Mouse (Mus musculus): ENCODE results near the gene Ccdc33. TPM values are rescaled to one million over a fixed set of nuclear protein-coding genes. Genes with fewer than 3 reads are reported as not detected.
A peak's percentile ranks its signal among the peaks of the same experiment; 100 is the strongest.

Ccdc33 gene
- total RNA-seq, 2 experiments from 2014 or later: 0.86 to 1.3 TPM

GRCm38 (mm10) chr9:58053102-58053501 is 65.5 kb downstream of the Ccdc33 start:
- peak; percentile 87 for TF ChIP-seq CTCF (IDR thresholded peaks at IDR 0.05)
- intact Hi-C loops (cut with DNase I): loop anchor here (1.0 kb wide), 1 partner anchor 151 kb away; the partner anchor contains the start of genes Islr and Islr2
- Histone ChIP-seq H3K27ac (peak overlapping the region; percentile 60; the same call in 1 of the 2 replicates), H3K4me3 (no peak overlapping the region)
- DNase-seq (ENCODE audit: extremely low spot score in 1 of 2, low spot score in 2 of 2): peak; percentile 70

- intact Hi-C loops (cut with DNase I): no loop called here
- no peak for DNase-seq (ENCODE audit: extremely low spot score in 1 of 2, low spot score in 2 of 2)
- 0 out of 2 replicates have a peak overlapping the region, but pooled peaks have one; percentile 32 for H3K27ac ChIP-seq
- H3K4me3 ChIP-seq: no peak overlapping the region
- TF ChIP-seq CTCF (IDR thresholded peaks at IDR 0.05): peak; percentile 50
These were observed 66.7 kb downstream of the Ccdc33 start for GRCm38 (mm10) chr9:58051937-58052336.

DNA sequence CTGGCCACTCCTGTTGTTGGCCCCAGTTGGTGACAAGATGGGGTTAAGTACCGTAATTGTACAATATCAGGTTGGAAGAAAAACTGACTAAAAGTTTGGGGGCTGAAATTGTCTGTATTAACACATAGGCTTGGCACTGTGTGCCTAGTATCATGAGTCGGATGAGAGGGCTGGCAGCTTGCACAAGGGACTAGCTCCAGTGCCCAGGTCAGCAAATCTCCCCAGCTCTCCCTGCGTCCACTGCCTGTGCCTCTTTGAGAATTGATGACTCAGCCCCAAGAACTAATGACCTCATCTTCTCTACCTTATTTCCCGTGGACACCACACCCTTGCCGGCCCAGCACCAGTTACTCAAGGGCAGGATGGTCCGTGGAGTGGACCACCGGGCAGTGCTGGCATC is 68.8 kb downstream of the Ccdc33 start:
- no peak for TF ChIP-seq CTCF (IDR thresholded peaks at IDR 0.05)
- intact Hi-C loops (cut with DNase I): no loop called here
- Histone ChIP-seq H3K27ac (no peak overlapping the region), H3K4me3 (no peak overlapping the region)
- DNase-seq (ENCODE audit: extremely low spot score in 1 of 2, low spot score in 2 of 2): no peak

DNA sequence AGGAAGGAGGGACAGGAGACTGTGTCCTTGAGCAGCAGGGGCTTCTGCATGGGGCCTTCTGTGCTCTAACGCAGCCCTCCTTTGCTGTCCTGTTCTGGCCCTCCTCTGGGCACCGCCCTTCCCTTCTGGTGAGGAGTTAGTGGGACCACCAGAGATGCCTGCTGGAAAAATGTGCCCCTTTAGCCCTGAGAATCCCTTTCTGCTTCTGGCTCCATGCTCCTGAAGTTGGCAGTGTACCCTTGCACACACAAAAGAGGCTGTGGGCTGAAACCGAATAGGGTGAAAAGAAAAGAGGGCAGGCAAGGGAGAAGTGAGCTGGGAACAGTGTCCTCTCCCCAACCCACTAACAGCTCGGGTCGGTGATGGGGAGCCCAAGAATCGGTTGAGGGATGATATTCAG is 69.4 kb downstream of the Ccdc33 start:
- no peak for DNase-seq (ENCODE audit: extremely low spot score in 1 of 2, low spot score in 2 of 2)
- no peak overlapping the region for H3K27ac ChIP-seq
- H3K4me3 ChIP-seq: no peak overlapping the region
- peak; percentile 50 for TF ChIP-seq CTCF (IDR thresholded peaks at IDR 0.05)
- intact Hi-C loops (cut with DNase I): no loop called here

- H3K27ac ChIP-seq: no peak overlapping the region
- H3K4me3 ChIP-seq: no peak overlapping the region
- intact Hi-C loops (cut with DNase I): no loop called here
- DNase-seq (ENCODE audit: extremely low spot score in 1 of 2, low spot score in 2 of 2): no peak
- TF ChIP-seq CTCF (IDR thresholded peaks at IDR 0.05): no peak
These were observed 70.0 kb downstream of the Ccdc33 start for GRCm38 (mm10) chr9:58048621-58049020.

DNA sequence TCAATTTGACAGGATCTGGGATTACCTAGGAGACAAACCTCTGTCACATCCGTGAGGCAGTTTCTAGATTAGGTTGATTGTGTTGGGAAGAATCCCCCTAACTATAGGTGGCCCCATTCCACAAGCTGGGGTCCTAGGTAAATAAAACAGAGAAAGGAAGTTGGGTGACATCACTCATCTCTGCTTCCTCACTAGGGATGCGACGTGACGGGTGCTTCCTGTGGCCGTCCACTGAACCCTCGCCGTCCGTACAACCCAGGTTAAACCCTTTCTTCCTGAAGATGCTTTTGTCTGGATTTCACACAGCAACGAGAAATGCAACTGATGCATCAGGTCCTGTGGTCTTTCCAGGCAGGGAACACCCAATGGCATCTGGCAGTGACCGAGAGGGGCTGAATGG is 71.6 kb downstream of the Ccdc33 start:
- no peak for TF ChIP-seq CTCF (IDR thresholded peaks at IDR 0.05)
- Histone ChIP-seq H3K4me3 (no peak overlapping the region), H3K27ac (no peak overlapping the region)
- no peak for DNase-seq (ENCODE audit: extremely low spot score in 1 of 2, low spot score in 2 of 2)
- intact Hi-C loops (cut with DNase I): no loop called here

DNA sequence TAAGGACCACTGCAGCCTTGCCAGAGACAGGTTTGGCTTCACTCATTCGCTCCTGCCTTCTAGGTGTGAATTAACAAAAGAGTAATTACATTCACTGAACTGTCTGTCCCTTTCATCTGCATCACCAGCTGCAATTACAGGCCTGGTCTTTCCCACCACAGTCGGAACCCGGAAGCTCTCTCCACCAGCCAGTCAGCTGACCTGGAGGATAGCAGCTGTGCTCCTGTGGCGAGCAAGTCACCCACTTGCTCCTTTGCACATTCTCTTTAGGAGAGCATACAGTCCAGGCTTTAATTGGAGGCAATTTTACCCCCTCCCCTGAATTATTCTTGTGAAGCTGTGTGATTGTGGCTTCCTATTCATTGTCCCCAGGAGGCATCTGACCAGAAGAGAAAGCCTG is 73.0 kb downstream of the Ccdc33 start:
- TF ChIP-seq CTCF (IDR thresholded peaks at IDR 0.05): no peak
- H3K27ac ChIP-seq: no peak overlapping the region
- no peak for DNase-seq (ENCODE audit: extremely low spot score in 1 of 2, low spot score in 2 of 2)
- intact Hi-C loops (cut with DNase I): no loop called here
- no peak overlapping the region for H3K4me3 ChIP-seq

- intact Hi-C loops (cut with DNase I): no loop called here
- no peak overlapping the region for H3K4me3 ChIP-seq
- TF ChIP-seq CTCF (IDR thresholded peaks at IDR 0.05): no peak
- no peak overlapping the region for H3K27ac ChIP-seq
- no peak for DNase-seq (ENCODE audit: extremely low spot score in 1 of 2, low spot score in 2 of 2)
These were observed 73.8 kb downstream of the Ccdc33 start for GRCm38 (mm10) chr9:58044828-58045227.

DNA sequence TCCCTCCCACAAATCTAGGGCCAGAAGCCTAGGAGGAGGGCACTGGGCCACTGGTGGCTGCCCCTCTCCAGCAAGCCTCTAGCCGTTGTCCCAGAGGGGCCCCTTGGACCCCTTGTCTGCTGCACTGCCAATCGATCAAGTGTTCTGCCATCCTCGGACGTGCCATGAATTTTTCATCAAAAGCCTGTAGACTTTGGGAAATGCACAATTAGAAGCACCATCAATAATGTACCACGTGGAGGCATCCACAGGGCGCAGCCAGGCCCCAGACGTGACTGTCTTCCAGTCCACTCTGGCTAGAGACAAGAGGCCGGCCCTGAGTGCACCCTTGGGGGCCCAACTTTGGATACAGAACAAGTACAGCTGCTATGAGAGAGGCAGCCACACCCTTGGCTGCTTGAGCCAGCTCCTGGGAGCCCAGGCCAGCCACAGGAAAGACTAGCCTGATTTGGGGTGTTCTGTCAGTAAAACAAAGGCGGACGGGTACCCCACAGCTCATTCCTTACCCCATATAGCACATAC is 75.1 kb downstream of the Ccdc33 start:
- no peak for DNase-seq (ENCODE audit: extremely low spot score in 1 of 2, low spot score in 2 of 2)
- no peak for TF ChIP-seq CTCF (IDR thresholded peaks at IDR 0.05)
- intact Hi-C loops (cut with DNase I): no loop called here
- H3K27ac ChIP-seq: no peak overlapping the region
- H3K4me3 ChIP-seq: no peak overlapping the region

DNA sequence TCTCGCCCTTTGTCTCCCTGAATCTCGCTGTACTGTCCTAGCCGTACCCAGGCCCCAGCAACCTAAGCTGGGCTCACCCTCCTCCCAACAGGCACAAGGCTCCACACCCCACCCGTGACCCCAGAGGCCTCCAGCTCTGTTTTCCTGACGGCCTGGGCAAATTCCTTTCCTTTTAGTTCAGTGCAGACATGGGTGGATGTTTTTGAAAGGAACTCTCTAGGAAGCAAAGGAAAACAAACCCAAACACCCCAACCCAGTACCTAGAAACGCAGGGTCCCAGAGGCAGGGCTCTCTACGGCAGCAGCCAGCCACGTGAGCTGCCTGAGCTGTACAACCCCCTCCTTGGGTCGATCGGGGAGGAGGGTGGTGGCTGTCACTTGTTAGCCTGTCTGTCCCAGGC is 76.2 kb downstream of the Ccdc33 start:
- no peak for TF ChIP-seq CTCF (IDR thresholded peaks at IDR 0.05)
- Histone ChIP-seq H3K4me3 (no peak overlapping the region), H3K27ac (no peak overlapping the region)
- intact Hi-C loops (cut with DNase I): no loop called here
- DNase-seq (ENCODE audit: extremely low spot score in 1 of 2, low spot score in 2 of 2): no peak

DNA sequence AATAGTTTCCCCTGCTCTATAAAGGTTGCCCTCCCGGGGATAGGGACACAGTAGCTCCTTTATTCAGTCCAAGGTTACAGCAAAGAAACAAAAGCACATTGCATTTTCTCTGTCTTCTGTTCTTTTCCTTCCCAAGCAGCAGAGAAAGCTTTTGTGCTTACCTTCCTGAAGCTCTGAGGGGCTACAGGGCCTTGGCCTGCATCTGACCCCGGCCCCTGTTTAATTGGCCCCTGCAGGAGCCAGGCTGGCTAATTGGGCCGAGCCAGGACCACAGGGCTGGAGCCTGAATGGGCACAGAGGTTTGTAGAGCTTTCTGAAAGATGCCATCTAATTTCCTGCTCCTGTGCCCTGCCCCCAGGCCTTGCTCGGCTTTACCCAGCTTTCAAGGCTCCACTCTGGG is 77.6 kb downstream of the Ccdc33 start:
- Histone ChIP-seq H3K27ac (no peak overlapping the region), H3K4me3 (no peak overlapping the region)
- TF ChIP-seq CTCF (IDR thresholded peaks at IDR 0.05): no peak
- no peak for DNase-seq (ENCODE audit: extremely low spot score in 1 of 2, low spot score in 2 of 2)
- intact Hi-C loops (cut with DNase I): no loop called here

DNA sequence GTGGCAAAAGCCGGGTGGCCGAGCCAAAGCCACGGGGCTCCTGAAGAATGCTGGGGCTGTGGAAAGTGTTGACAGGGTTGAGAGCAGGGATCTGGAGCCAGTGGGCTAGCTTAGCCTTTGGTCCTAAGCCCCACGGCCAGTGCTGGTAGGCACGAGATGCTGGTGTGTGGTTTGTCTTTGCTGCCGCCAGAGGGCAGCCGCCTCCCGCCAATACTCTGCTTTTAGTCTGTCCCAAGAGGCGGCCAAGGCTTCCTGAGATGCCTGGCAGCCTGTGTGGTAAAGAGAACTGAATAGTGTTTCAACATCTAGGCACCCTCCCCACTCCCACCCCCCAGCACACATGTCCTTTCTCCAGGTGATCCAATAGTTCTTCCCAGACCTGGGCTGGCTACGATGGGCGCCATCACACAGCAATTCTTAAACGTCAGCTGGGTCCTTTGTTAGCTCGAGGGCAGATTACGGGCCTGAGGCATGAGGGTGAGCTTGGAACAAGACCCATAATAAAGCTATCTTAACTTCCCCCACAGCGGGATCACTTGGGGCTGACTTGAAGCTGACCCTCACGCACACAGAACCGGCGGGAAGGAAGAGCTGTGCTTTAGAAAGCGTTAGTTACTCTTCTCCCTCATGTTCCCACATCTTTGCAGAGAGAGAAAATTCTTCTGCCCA is 80.0 kb downstream of the Ccdc33 start:
- Histone ChIP-seq H3K27ac (no peak overlapping the region), H3K4me3 (no peak overlapping the region)
- DNase-seq (ENCODE audit: extremely low spot score in 1 of 2, low spot score in 2 of 2): peak; percentile 78 to 81
- peak; percentile 97 for TF ChIP-seq CTCF (IDR thresholded peaks at IDR 0.05)
- intact Hi-C loops (cut with DNase I): loop anchor here (1.0 to 2.0 kb wide), 2 partner anchors 166 to 242 kb away; partner anchors contain the start of genes Islr and Islr2

- H3K27ac ChIP-seq: no peak overlapping the region
- intact Hi-C loops (cut with DNase I): loop anchor here (1.0 kb wide), 1 partner anchor 104 kb away; no protein-coding TSS in a partner anchor
- no peak overlapping the region for H3K4me3 ChIP-seq
- DNase-seq (ENCODE audit: extremely low spot score in 1 of 2, low spot score in 2 of 2): no peak
- TF ChIP-seq CTCF (IDR thresholded peaks at IDR 0.05): no peak
These were observed 81.7 kb downstream of the Ccdc33 start for GRCm38 (mm10) chr9:58036961-58037360.
